Mouse (Mus musculus) midbrain, embryonic 14.5 days (tissue): ENCODE measurements at regions not wholly inside any gene's neighbourhood (a gene's known extent, or its start where the extent isn't known, plus 50 kb on each side); places are given as distances from the start of the nearest gene placed in this dataset.
A peak's percentile ranks its signal among the peaks of the same experiment; 100 is the strongest.

Source experiments
- ATAC-seq: fragments of 200-750 bp; cut with Nextera tagmentation; 2 replicates; pipeline ENCODE4 v1.8.0; 2017; ENCODE audit warnings: moderate number of reproducible peaks, moderate library complexity; ENCODE audit not compliant: low FRiP score, low TSS enrichment
- DNase-seq: peaks from one replicate; pipeline ENCODE4 v3.0.0-alpha.2; 2015
- H3K27ac ChIP-seq: fragments of 300-500 bp; sonication (generic); replicated peaks from 2 replicates; pipeline ENCODE4 v1.5.1; 2014; ENCODE audit warnings: mild to moderate bottlenecking, low read depth, low read length, moderate library complexity
- H3K27me3 ChIP-seq: fragments of 300-500 bp; sonication (generic); 2 replicates; pipeline ENCODE4 v1.6.1; 2014; ENCODE audit warnings: low read length, control low read depth, mixed read lengths; ENCODE audit not compliant: control insufficient read depth, insufficient read depth
- H3K36me3 ChIP-seq: fragments of 300-500 bp; sonication (generic); 2 replicates; pipeline ENCODE4 v1.6.1; 2014; ENCODE audit warnings: low read length, control low read depth; ENCODE audit not compliant: control insufficient read depth, insufficient read depth
- H3K4me1 ChIP-seq: fragments of 300-500 bp; sonication (generic); 2 replicates; pipeline ENCODE4 v1.6.1; 2014; ENCODE audit warnings: mild to moderate bottlenecking, antibody characterized with exemption, low read length, control low read depth; ENCODE audit not compliant: control insufficient read depth, insufficient read depth
- H3K4me2 ChIP-seq: fragments of 300-500 bp; sonication (generic); 2 replicates; pipeline ENCODE4 v1.6.1; 2014; ENCODE audit warnings: mild to moderate bottlenecking, low read length, moderate library complexity
- H3K4me3 ChIP-seq: fragments of 300-500 bp; sonication (generic); replicated peaks from 2 replicates; pipeline ENCODE4 v1.5.1; 2014; ENCODE audit warnings: low read depth, low read length
- H3K9ac ChIP-seq: fragments of 300-500 bp; sonication (generic); replicated peaks from 2 replicates; pipeline ENCODE4 v1.6.1; 2014; ENCODE audit warnings: mild to moderate bottlenecking, low read length, moderate library complexity
- H3K9me3 ChIP-seq: fragments of 300-500 bp; sonication (generic); 2 replicates; pipeline ENCODE4 v1.6.1; 2016; ENCODE audit warnings: low read length, control low read depth, mixed read lengths; ENCODE audit not compliant: control insufficient read depth
- WGBS: fragments of 180-500 bp; shearing (Covaris S2); extraction: QIAGEN DNeasy Blood & Tissue Kit; methylation state at CpG from one replicate; pipeline ENCODE4 v1.1.7; 2014; 5-methylcytosine and 5-hydroxymethylcytosine counted together

GRCm38 (mm10) chr7:61030321-61030720 lies 890.3 kb upstream of the Snrpn start:
- no peak overlapping the region for H3K27ac ChIP-seq
- ATAC-seq = no peak
- H3K36me3 ChIP-seq = no peaks in the 10 kb centered on the region
- no peaks in the 10 kb centered on the region for H3K27me3 ChIP-seq
- H3K4me1 ChIP-seq = no peaks in the 10 kb centered on the region
- H3K4me3 ChIP-seq = no peak overlapping the region
- H3K9me3 ChIP-seq = no peaks in the 10 kb centered on the region
- peak; percentile 36 for DNase-seq
- H3K9ac ChIP-seq = no peak overlapping the region
- 52% methylated on average over 4 of the region's 4 CpGs for WGBS
- no peak overlapping the region for H3K4me2 ChIP-seq
